Mouse (Mus musculus) right cerebral cortex, postnatal 25 days (tissue): ENCODE data around the gene Rtn4r.

Experiments
- DNase-seq: peaks from one replicate; pipeline ENCODE4 v3.0.0; 2022

Rtn4r gene

DNA sequence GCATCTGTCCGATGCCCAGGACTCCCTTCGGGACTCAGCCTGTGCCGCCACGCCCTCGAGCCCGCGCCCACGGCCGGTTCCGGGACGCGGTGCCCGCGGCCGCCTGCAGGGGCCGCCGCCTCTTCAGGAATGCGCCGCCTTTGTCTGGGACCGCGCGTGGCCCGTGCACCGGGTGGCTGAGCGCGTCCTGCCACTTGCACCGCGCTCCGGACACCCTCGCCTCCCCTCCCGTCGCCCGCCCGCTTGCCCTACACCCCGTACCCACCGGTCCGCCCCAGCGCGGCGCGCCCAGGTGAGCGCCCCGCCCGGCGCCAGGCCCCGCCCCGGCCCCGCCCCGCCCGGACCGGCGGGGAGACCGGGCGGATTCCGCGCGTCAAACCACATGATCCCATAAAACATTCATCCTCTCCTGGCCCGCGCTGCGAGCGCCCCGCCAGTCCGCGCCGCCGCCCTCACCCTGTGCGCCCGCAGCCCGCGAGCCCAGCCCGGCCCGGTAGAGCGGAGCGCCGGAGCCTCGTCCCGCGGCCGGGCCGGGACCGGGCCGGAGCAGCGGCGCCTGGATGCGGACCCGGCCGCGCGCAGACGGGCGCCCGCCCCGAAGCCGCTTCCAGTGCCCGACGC lies at the start of gene Rtn4r:
TSS of gene Rtn4r (plus strand) at position 402 of the 621 bp plus-strand sequence.
- DNase-seq: peak; percentile 79

- DNase-seq: no peak
Observed at GRCm38 (mm10) chr16:18078314-18079015, 49.0 kb upstream of the Rtn4r start.

- no peak for DNase-seq
Observed at GRCm38 (mm10) chr16:18079300-18079699, 48.1 kb upstream of the Rtn4r start.

- no peak for DNase-seq
Observed at GRCm38 (mm10) chr16:18080171-18080570, 47.3 kb upstream of the Rtn4r start.

DNA sequence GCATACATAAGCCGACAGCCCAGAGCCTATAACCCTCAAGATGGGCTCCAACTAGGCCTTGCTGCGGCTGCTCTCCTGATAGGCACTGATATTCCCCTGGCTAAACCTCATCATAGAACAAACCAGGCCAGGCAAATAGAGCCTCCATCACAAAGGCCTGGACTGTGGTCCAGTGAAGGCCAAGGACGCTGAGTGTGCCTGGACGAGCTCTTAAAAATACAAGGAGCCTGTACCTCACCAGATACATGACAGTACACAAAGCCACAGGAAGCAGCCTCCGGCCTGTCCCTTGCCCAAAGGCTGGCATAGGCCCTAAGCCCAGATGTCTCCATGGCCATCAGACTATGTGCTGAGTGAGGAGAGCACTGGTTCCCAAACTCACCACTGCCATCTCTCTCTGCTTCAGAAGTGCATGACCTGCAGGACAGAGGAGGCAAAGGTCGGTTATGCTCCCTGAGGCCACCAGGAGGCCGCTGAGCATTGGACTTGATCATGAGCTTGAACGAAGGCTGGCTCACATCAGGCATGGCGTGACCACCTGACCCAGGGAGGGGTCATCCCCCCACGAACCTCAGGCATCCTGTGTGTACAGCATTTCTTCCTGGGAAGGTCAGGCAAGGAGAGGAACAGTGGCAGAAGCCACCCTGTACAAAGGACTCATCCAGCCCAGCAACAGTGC lies 46.2 kb upstream of the Rtn4r start:
- no peak for DNase-seq

DNA sequence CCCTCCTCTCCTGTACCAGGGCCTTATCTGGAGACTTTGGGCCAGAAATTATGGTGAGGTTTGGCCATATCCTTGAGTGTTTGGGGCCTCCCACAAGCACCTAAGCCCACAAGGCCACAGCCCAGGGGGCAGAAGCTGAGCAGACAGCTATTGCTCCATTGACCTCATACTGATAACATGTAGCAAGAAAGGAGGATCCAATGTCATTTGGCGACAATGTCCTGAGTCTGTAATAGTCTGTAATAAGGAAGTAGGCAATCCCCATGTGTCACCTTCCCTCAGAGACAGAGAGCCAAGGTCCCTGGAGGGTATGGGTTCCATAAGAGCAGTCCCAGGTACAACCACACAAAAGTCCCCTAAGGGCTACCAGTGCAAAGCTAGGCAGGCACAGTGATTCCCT lies 45.2 kb upstream of the Rtn4r start:
- DNase-seq: no peak

GRCm38 (mm10) chr16:18083231-18083951 lies 44.1 kb upstream of the Rtn4r start:
- peak; percentile 59 for DNase-seq

GRCm38 (mm10) chr16:18084262-18084661 lies 43.2 kb upstream of the Rtn4r start:
- no peak for DNase-seq

- DNase-seq: no peak
Observed at GRCm38 (mm10) chr16:18087101-18087500, 40.3 kb upstream of the Rtn4r start.

GRCm38 (mm10) chr16:18096348-18096747 lies 31.1 kb upstream of the Rtn4r start:
- no peak for DNase-seq

GRCm38 (mm10) chr16:18102816-18103215 lies 24.6 kb upstream of the Rtn4r start:
- no peak for DNase-seq

DNA sequence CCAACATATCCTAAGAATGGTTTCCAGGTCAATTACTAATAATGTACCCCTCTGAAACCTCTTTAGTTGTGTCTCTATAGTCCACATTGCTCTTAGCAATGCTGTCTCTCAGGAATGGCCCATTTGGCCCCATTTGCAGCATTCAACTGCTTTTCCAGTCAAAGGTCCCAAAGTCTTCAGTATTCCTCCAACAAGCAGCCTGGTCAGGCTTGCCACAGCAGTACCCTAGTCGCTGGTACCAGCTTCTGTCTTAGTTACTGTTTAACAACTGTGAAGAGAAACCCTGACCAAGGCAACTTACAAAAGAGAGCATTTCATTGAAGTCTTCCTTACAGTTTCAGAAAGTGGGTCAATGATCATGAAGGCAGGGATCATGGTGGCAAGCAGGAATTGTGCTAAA lies 24.1 kb upstream of the Rtn4r start:
- no peak for DNase-seq

DNA sequence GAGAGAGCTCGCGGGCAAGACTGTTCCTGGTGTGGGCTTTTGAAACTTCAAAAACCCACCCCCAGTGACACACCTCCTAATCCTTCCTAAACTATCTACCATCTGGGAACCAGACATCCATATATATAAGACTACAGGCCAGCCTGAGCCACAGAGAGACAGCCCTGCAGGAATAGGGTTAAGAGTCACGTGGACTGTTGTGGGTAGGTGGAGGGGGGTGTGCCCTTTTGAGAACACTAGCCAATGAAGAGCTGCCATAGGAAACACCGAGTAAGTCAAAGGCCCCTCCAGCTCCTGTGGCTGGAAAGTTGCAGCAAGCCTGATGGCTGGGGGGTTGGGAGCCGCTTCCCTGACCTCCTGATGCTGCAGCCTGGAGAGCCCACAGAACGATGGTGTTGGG lies 23.6 kb upstream of the Rtn4r start:
- no peak for DNase-seq

- peak; percentile 63 for DNase-seq
Observed at GRCm38 (mm10) chr16:18108221-18108966, 19.0 kb upstream of the Rtn4r start.

GRCm38 (mm10) chr16:18111042-18111441 lies 16.4 kb upstream of the Rtn4r start:
- no peak for DNase-seq

- DNase-seq: no peak
Observed at GRCm38 (mm10) chr16:18116467-18116866, 11.0 kb upstream of the Rtn4r start.

GRCm38 (mm10) chr16:18118285-18118684 lies 9.2 kb upstream of the Rtn4r start:
- DNase-seq: no peak

GRCm38 (mm10) chr16:18119031-18119730 lies 8.3 kb upstream of the Rtn4r start:
- peak; percentile 60 for DNase-seq

GRCm38 (mm10) chr16:18122740-18123139 lies 4.7 kb upstream of the Rtn4r start:
- no peak for DNase-seq

- no peak for DNase-seq
Observed at GRCm38 (mm10) chr16:18123471-18123870, 4.0 kb upstream of the Rtn4r start.

DNA sequence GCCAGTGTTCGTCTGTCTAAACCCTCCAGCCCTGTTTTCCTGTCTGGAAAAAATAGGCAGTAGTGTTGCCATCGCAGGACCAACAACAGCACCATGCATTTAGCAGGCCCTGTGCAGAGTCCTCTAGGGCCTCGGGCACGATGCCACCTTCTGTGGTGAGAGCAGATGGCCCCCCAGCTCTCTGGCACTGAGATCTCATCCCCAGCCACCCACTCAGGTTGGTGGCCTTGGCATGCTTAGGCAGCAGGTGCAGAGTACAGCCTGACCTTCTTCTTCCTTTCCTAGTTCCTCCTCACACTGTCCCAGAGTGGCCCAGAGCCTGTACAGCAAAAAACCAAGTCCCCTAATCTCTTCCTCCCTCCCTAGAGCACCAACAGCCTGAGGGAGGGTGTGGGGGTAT lies 3.4 kb upstream of the Rtn4r start:
- no peak for DNase-seq

DNA sequence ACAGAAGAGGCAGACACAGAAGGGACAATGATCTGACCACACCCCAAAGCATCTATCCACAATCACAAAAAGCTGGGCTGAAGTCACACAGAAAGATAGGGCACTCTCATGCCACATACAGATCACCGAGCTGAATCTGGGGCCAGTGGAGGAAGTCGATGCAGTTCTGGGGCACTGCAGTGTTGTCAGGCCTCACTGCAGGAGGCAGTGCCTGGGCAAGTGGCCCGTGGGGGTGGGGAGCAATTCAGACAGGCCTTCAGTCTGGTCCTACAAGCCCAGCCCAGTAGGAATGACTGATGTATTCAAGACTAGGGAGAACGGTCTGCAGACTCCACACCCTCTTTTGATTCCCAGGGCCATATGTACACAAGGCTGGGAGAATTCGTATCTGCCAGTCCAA lies 2.8 kb upstream of the Rtn4r start:
- no peak for DNase-seq
